Mouse (Mus musculus) embryonic fibroblast, embryonic 13.5 days (primary cell): Measurements from ENCODE around the gene Spred1.

Source experiments
- CTCF ChIP-seq: IDR thresholded peaks from 2 replicates; pipeline ENCODE4 v1.5.1; 2011; ENCODE audit warnings: mild to moderate bottlenecking, control low read depth, low read length, moderate library complexity, borderline replicate concordance; ENCODE audit not compliant: insufficient read depth
- POLR2A ChIP-seq: IDR thresholded peaks from 2 replicates; pipeline ENCODE4 v1.6.1; 2011; ENCODE audit warnings: low read depth, mild to moderate bottlenecking, control low read depth, low read length, moderate library complexity

DNA sequence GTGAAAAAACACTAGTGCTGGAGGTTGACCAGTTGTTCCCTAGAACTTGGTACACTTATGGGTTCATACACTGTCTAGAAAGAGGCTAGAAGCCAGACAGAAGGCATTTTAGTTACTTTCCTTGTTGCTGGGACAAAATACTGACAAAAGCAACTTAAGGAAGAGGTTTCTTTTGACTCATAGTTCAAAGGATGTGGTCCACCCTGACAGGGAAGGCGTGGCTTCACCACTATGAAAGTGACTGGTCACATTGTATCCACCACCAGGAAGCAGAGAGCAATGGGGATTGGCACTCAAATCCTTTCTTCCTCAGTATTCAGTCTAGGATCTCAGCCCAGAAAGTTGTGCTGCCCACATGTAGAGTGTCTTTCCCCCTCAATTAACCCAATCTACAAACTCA, 31.7 kb upstream of the Spred1 start:
- TF ChIP-seq CTCF (no peak), POLR2A (no peak)
